Mouse (Mus musculus) ZHBTc4 (cell line): ENCODE results near the gene Ggps1.
A peak's percentile ranks its signal among the peaks of the same experiment; 100 is the strongest.
"Not testable (repeated sequence)": the region's sequence is repeated elsewhere in the genome, so short reads cannot be mapped to it uniquely, and the experiment has no call there.

Experiments
- DNase-seq: peaks from one replicate; pipeline ENCODE4 v3.0.0-alpha.2; 2011; ENCODE audit warnings: low read depth, low spot score

Gene Ggps1

GRCm38 (mm10) chr13:14038911-14039291 is 24.4 kb downstream of the Ggps1 start:
- no peak for DNase-seq

- no peak for DNase-seq
These were observed 27.2 kb downstream of the Ggps1 start for GRCm38 (mm10) chr13:14035875-14036630.

GRCm38 (mm10) chr13:14035352-14035751 is 27.9 kb downstream of the Ggps1 start:
- DNase-seq = not testable (repeated sequence)

GRCm38 (mm10) chr13:14034073-14034348 is 29.3 kb downstream of the Ggps1 start:
- peak; percentile 37 for DNase-seq

- no peak for DNase-seq
These were observed 29.8 kb downstream of the Ggps1 start for GRCm38 (mm10) chr13:14033309-14034072.

- no peak for DNase-seq
These were observed 37.0 kb downstream of the Ggps1 start for GRCm38 (mm10) chr13:14026154-14026820.

- DNase-seq = no peak
These were observed 37.7 kb downstream of the Ggps1 start for GRCm38 (mm10) chr13:14025554-14025953.

- DNase-seq = not testable (repeated sequence)
These were observed 41.9 kb downstream of the Ggps1 start for GRCm38 (mm10) chr13:14021417-14021816.

GRCm38 (mm10) chr13:14018852-14019251 is 44.4 kb downstream of the Ggps1 start:
- no peak for DNase-seq

- DNase-seq = no peak
These were observed 45.0 kb downstream of the Ggps1 start for GRCm38 (mm10) chr13:14018283-14018682.

- DNase-seq = no peak
These were observed 47.7 kb downstream of the Ggps1 start for GRCm38 (mm10) chr13:14015609-14016008.

GRCm38 (mm10) chr13:14014540-14014939 is 48.7 kb downstream of the Ggps1 start:
- DNase-seq = no peak

- no peak for DNase-seq
These were observed 49.3 kb downstream of the Ggps1 start for GRCm38 (mm10) chr13:14014001-14014400.

GRCm38 (mm10) chr13:14011454-14011995 is 51.8 kb downstream of the Ggps1 start:
- DNase-seq = no peak

- DNase-seq = no peak
These were observed 57.2 kb downstream of the Ggps1 start for GRCm38 (mm10) chr13:14006056-14006455.

GRCm38 (mm10) chr13:14004999-14005398 is 58.3 kb downstream of the Ggps1 start:
- no peak for DNase-seq

- DNase-seq = no peak
These were observed 59.2 kb downstream of the Ggps1 start for GRCm38 (mm10) chr13:14004086-14004485.

- DNase-seq = no peak
These were observed 60.6 kb downstream of the Ggps1 start for GRCm38 (mm10) chr13:14002706-14003105.
